Mouse (Mus musculus) heart, adult 18-20 months (tissue): ENCODE data around the gene Pgbd5. TPM values are rescaled to one million over a fixed set of nuclear protein-coding genes. Genes with fewer than 3 reads are reported as not detected.
A peak's percentile ranks its signal among the peaks of the same experiment; 100 is the strongest.

ENCODE experiments used
- DNase-seq, 2 experiments: peaks; one replicate each; pipeline ENCODE4 v3.0.0; 2021 to 2022; ENCODE audit warnings: mixed read lengths in 1 of 2
- total RNA-seq, 2 experiments: library from RNA; stranded (reverse); gene quantifications; 2 replicates each; pipeline ENCODE4 v1.2.3; 2021

Pgbd5 gene
- total RNA-seq, 2 experiments from 2014 or later = 0.49 to 0.72 TPM

DNA sequence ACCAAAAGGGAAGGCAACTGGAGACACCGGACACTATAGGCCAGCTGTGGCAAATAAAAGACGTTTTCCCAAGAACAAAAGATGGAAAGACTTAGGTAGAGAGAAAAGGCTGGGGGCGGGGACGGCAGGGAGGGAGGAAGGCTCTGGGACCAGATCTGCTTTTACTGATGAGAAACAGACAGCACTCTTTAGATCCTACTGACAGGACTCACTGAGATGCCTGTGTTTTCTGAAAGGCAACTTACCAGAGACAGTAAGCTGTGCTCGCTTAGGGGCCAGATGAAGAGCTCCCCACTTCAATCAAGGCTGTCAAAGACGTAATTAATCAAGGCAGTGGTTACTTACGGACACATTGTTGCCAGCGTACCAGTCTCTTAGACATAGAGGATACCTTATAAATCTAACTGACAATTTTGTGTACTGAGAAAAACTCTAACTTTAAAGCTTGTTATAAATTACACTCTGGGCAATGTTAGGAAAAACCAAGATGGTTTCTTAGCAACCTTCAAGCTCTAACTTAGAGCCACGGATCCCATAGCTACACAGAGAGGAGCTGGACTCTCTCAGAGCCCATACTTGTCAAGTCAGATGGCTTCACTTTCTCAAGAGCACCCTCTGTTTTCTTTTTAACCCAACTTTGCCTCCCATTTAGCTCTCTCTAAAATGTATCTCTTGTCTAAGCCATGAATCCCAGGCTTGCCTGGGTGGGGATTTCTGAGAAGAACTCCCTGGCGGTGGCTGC lies 47.0 kb downstream of the Pgbd5 start:
- no peak for DNase-seq

DNA sequence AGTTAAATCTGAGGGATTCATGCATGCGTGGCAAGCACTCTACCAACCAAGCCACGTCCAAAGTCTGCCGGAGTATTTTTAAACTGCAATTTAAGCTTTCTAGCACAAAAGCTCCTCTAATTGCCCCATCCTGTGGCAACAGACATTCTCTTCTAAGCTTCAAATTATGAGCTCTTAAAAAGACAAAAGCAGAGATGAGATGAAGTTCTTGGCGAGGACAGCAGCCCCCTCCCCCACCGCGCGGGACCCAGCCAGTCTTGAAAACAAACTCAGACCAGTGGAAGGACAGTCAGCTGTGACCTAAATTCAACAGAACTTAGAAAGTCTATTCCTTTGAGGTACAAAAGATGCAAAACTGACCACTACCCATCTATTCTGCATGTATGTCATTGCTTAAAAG lies 48.3 kb downstream of the Pgbd5 start:
- DNase-seq = no peak

DNA sequence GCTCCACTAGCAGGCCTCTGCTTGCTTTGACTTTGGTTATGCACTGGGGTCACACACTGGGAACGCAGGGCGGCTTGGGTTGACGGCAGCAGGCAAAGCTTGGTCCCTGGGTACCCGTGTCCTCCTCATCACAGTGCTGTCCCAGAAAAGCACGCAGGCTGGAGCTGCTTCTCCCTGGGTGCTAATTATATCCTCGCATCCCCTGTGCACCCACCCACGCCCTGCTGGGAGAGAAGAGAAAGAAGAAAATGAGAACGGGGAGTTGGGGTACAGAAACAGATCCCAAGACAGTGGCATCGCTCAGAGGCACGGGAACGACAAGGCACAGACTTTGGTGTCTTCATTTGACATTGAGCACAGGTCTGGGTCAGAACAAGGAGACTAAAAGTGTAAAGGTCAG lies 50.0 kb downstream of the Pgbd5 start:
- no peak for DNase-seq

DNA sequence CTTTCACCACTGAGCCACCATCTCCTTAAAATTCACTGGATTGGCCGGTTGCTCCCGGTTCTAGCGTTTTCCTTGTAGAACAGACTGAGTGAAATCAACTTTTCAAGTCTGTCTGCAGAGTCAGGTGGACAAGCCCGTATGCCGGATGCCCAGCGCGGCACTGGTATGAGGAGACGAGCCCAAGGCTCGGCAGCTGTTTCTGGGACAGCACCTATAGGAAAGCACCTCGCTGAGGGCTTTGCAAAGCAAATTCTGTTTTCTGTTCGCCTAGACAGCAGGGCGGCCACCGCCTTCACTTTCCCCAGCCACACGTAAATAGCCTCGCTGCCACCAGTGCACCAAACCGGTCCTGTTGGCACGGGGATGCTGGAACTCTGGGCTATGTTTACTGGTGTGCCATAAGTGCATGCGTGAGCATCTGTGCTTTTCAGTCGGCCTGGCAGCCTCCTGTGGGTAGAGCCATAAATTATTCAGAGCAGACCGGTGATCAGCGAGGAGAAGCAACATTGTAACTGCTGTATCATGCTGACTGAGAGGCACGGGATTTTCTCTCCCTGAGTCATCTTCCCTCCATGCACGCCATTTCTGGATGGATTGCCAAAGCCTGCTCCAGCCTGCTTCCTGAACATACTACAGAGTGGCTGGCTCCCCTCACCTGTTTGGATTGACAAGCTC lies 53.1 kb downstream of the Pgbd5 start:
- DNase-seq = no peak

DNA sequence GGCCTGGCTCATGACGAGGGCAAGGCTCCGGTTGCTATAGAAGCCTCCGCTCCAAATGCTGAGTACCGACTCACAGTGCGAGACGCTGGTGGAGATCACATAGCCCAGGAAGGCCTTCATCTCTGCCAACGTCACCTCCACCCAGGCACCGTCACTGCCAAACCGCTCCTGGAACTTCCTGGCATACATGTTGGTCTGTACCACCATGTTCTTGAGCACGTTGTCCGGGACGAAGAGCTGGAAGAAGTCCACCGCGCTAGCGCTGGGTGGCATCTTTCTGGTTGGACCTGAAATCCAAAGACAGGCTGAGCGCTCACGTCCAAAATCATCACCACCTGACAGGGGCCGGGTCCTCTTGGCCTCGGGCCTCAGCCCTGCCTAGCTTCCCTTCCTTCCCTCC lies 55.1 kb downstream of the Pgbd5 start:
- DNase-seq = no peak

DNA sequence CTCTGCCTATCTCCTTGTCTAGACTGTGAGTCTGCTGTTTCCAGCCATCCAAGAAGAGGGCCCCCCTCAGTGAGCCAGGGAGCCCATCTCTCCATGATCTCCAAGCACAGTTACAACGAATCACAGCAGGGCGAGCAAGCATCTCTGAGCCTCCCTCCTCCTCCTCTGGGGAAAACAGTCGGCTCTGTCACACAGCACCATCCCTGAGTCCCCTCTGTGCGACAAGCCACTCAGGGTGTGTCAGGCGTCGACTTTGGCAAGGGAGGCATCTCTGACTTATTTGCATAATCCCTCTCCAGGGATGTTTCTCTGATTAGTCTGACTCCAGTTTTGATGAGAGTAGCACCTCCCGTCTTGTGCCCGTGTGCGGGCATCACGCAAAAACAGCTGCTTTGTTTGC lies 57.2 kb downstream of the Pgbd5 start:
- DNase-seq = no peak

DNA sequence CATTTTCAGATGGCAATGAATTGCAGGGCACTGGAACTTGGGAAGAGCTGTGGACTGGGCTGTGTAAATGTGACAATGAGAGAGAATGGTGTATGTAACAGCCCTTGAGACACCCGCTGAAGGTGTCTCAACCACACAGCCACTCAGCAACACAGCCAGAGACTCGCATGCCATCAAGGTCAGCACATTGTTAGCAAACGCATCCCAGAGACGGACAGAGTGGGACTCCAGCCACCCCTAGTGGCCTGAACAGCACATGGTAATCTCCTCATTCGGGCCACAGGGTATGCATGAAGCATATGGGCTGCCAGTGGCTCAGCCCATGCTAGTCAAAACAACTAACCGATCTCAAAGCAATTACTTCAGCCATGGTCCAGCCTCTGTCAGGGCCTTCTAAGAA lies 60.2 kb downstream of the Pgbd5 start:
- no peak for DNase-seq

DNA sequence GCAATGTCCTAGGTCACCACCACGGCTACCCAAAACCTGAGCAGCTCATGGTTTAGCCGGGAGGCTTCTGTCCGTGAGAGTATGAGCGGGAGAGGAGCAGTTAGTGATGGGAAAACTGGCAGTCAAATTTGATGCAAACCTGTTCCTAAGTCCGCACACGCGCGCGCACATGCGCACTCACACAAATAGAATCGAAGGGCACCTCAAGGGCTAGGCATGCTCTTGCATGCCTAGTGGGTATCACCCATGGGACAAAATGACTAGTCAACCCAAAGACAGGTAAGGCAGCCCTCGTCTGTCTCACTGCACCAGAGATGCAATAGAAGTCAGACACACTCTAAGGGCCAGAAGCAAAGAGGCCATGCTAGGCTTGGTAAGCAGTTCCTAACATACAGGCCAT lies 63.1 kb downstream of the Pgbd5 start:
- DNase-seq = no peak

DNA sequence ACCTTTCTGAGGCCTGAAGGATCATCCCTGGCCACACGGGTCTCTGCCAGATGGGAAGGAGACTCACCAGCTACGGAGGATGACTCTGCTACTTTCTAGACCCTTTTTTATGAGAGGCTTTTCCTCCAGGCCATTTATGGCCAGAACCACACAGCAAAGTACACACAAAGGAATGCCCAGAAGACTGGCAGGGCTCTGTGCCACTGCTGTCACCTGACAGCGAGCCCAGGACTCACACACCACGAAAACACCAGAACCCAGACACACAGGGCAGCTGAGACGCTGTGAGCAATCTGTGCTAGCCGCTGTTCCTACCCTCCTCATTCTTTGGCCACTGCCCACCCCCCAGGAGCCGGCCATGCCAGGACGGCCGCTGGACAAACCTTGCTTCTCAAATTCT lies 63.7 kb downstream of the Pgbd5 start:
- DNase-seq = peak in 1 of 2 experiments; percentile 14

DNA sequence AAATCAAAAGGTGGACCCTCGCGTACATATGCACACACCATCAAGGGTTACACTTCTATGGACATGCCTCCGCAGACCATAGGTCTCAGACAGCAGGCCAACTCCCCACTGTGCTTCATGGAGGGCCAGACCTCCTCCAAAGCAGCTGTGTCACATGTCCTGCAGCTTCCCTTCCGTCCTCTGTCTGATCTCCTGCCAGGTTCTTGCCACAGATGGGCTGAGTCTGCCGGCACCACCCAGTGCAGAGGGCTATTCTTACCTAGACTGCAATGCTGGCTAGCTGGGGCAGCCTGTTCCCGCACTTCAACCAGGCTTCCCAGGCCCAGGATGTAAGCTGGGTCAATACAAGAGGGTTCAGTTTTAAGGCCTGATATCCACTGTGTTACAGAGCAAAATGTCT lies 64.3 kb downstream of the Pgbd5 start:
- peak; percentile 28 to 33 for DNase-seq

DNA sequence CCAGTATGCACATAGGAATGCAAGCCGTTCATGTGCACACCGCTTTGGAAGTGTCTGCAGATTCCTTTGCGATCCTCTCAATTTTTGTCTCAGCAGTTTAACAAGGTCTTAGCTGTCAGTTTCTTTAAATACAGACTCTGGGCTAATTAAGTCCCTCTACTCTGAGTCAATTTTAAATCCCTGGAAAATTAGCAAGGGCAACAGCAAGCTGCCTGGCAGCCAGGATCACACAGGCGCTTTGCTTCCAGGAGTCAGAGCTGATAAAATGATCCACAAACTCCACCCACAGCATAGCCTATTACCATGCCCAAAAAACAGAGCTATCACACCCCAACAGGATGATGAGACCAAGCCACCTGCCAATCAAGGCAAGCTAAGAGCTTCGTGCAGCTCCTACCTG lies 65.7 kb downstream of the Pgbd5 start:
- no peak for DNase-seq

DNA sequence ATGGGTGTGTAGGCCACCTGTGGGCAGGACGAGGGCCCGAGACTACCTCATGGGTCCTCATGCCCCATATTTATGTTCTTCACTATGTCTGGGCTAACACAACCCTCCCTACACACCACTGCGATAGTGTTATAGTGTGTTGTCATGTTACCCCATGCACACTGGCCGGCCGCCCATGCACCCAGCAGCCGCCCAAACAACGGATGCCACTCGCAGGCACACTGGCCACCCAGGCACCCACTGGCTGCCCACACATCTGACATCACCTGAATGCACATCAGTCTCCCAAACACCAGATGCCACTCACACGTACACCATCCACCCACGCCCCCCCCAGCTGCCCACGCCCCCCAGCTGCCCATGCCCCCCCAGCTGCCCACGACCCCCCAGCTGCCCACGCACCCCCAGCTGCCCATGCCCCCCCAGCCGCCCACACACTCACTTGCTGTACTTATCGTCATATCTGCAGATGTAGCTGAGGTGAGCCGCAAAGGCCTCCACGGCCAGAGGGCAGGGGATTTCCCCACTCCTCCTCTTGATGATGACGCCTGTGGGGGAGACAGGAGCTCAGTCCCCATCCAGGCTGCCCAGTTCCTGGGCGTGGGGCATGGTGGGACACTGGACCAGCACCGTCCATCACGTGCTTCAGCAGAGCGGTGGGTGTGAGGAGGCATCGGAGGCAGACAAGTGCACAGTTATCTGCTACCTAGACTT lies 67.9 kb downstream of the Pgbd5 start:
- no peak for DNase-seq

DNA sequence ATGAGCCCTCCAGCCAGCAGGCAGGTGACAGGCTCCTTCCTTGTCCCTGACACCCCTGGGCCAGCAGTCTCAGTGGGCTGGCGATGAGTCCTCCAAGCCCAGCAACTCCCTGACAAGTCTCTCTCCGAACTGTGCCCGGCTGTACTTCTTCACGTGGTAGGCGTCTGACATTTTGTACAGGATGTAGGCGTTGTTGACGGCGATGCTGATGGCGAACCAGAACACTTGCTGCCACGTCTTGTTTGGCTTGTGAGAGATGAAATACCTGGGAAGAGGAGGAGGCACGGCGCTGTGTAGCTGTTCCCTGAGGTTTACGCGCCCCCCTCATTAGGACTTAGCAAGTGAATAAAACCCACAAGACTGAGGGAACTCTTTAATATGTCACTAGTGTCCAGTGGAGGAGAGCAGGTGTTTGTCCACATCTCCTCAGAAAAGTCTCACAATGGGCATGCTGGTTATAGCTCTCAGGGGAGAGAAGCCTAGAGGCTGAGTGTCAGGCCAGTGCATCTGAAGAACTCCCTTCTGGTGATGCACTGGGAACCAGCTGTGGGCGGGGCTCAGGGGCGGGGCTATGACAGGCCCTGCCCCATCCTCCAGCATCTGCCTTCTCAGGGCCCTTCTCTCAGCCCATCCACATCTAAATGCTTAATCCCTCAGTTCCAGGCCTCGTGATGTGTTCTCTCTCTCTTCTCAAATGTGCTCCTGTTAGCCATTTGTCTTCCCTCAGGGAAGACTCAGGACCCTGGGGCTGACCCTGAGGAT lies 68.9 kb downstream of the Pgbd5 start:
- no peak for DNase-seq

DNA sequence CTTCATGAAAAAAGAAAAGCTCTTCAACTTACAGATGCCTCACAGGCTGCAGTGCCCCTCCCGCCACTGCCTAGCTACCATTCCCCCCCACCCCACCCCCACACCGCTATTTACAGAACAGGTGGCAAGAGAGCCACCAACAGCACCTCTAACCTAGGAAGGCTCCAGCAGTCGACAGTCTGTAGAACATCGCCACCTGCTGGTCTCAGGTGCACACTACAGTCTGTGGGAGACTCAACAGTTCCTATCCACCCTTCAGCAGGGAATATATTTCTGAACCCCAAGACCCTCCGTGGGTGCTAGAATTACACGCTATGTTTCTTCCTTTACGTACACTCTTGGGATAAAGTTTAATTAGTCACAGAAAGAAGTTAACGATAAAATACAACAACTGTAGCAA lies 71.2 kb downstream of the Pgbd5 start:
- DNase-seq = peak; percentile 32 to 80

DNA sequence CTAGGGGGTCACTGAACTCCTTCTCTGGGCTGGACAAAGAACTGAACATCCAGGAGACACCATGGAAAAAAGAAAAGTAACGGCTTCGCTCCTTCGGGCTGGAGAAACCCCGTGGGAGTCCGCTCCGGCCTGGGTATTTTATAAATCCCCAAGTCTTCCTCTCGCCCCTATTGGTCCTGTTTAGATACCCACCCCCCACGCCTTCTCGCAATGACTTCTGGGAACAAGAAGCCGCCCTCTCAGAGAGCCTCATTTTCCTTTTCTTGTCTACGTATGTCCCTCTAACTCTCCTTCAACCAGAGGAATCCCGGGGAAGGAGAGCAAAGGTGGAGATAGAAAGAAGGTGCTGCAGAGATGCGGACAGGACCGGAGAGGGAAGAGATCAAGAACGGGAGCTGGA lies 76.1 kb downstream of the Pgbd5 start:
- no peak for DNase-seq

DNA sequence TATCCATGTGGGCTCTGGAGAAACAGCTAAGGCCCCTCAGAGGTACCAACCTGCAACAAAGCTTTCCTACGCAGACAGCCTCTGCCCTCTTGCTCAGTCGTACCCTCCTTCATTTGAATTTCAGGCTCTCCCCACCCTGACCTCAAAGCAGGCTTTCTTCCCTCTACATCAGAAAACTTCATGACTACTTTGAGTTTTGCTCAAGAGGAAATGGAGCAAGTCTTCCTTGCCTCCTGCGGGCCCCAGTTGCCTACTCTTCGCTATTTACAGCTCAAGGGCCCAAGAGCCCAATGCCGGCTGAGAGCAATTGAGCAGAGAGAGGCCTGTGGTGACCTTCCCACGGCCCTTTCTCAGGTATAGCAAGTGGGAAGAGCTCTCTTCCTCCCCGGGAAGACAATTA lies 76.9 kb downstream of the Pgbd5 start:
- no peak for DNase-seq

DNA sequence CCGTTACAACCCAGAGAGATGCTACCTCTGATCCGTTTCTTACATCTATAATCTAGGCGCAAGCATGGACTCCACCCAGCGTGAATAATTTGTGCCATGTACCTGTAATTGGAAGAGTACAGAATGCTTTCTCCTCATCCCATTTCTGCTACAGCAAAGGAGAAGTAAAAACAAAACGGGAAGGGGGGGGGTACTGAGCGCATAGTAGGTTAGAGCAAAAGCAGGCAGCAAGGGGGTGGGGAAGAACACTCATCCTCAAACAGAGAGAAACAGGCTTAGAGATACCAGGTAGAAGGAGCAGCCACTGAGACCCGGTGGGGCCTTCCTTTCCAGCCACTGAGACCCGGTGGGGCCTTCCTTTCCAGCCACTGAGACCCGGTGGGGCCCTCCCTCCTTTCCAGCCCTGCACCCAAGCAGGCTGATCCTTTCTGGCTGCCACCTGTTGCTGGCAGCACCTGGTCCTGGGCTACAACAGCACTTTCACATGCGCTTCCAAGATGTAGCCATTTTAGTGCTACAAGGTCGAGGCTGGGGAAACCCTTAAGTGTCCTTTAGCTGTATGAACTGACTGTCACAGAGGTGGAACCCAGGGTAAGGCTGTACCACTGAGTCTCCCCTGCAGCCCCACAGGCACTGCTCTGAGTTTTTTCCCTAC lies 77.6 kb downstream of the Pgbd5 start:
- DNase-seq = no peak

DNA sequence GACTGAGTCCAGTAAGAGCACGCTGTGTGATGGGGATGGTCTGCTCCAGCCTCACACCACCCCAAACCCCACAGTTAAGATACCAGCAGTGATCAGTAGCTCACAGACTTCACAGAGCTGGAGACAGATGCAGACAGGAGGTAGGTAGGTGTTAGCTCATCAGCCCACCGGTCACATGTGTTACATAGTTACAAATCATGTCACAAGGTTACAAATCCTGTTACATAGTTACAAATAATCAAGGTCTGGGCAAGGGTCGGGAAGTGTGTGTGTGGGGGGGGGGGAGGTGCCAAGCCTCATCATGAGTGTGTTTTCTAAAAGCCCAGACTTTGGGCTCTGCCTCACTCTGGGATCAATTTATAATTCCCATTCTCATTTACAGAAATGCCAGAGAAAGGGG lies 78.5 kb downstream of the Pgbd5 start:
- no peak for DNase-seq

DNA sequence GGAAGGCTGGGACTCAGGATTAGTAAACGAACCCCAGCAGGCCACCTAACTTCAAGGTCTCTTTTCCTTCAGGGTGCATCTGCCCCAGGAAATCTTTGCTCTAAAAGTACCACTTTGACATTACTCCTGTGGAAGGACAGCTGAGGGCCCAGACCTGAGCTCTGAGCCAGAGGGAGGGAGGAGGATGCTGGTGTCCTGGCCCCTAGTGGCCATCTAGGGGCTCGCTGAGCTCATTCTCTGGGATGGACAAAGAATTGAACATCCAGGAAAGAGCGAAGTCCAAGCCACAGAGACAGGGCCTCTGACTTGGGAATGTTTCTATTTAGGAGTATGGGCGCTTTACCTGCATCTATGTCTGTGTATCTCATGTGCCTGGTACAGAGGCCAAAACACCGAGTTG lies 87.8 kb downstream of the Pgbd5 start:
- DNase-seq = no peak

DNA sequence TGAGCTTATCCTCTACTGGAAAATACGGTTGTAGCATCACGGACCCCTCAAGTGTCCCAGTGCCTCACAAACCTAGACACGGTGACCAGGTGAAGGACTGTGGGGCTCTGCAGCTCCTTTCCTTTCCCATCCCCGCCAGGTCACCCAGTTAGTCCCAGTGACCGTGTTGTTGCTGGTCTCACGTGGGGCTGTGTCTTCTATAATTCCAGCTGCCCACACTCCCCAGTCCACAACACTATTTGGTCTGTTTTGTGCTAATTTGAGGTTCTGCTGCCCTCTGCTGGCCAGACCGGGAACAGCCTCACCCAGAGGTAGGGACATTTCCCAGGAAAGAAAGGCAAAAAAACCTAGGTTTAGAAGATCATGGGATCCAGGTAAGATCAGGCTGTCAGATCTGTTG lies 89.8 kb downstream of the Pgbd5 start:
- DNase-seq = peak; percentile 66 to 96

DNA sequence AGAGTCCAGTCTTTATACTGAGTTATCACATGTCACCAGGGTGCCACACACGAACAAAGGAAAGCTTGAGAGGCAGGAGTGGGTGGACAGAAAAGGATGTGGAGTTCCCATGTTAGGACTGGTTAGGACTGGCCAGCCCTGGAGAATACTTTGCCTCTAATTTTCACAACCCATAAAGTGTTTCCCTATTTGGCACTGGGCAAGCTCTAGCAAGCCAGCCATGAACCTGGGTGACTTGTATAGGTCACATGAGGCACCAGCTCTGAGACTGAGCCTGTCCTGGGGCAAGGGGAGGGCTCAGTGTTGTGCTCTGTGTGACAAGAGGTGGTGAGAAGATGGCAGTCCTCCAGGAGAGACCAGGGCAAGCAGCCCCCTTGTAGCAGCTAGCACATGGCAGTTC lies 91.4 kb downstream of the Pgbd5 start:
- DNase-seq = no peak

DNA sequence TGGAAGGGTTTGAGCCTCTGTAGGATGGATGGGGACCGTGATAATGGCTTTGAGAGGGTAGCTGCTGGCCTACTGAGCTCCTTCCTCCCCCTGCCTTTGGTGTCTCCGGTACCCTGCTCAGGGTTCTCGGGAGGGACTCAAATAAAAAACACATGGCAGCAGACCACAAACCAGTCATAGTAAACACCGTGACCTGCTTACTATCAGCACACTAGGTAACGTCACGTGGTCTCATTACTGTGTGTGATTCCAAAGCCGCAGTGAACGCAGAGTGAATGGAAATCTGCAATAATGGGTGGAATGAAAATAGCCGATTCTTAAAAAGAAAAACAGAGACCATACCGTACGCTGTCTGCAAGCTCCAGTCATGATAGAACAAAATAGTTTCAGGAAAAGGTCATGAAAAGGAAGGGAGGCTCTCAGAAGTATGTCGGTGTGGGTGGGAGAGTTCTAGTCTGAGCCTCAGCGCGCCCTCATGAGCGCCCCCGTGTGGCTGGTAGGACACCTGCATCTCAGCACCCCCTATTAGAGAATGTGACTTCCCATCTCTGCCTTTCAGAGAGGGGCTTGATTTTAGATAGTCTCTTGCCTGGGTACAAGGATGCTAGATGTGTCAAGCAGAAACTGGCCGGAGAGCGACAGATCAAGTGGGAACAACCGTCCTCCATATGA lies 92.5 kb downstream of the Pgbd5 start:
- peak; percentile 53 to 81 for DNase-seq
